Mouse (Mus musculus): ENCODE measurements around the gene Bckdk.

- TF ChIP-seq POLR2A (IDR thresholded peaks at IDR 0.05; ENCODE audit: borderline replicate concordance, extremely low read depth, low read depth, low read length) (no peak), CTCF (IDR thresholded peaks at IDR 0.05; ENCODE audit: insufficient read depth, low read length) (no peak)
Observed at GRCm38 (mm10) chr7:127936216-127936884, 32.5 kb downstream of the Bckdk start.
